21 mouse cellular contexts compared by ENCODE assay signal in genomic region chr5:92114939-92115338, GRCm38 (mm10).
"Had no signal": no experiment of that assay in that cellular context is flagged by ENCODE, and none has a peak within 500 bp of the region (broad histone marks: within the 10 kb centered on the region; RNA-seq: fewer than 3 reads in every experiment).

No protein-coding gene starts in this region.

- H3K36me3 ChIP-seq: lung, embryonic 15.5 days; midbrain, embryonic 10.5 days; neural tube, embryonic 13.5 days; neural tube, embryonic 15.5 days had no signal

- H3K27ac ChIP-seq: lung, embryonic 15.5 days; macrophage; midbrain, embryonic 10.5 days; neural tube, embryonic 13.5 days; neural tube, embryonic 15.5 days had no signal

- H3K4me1 ChIP-seq: lung, embryonic 15.5 days had no signal

- H3K4me3 ChIP-seq: lung, embryonic 15.5 days; megakaryocyte, embryonic 14.5 days; midbrain, embryonic 10.5 days; myocyte; neural tube, embryonic 13.5 days; neural tube, embryonic 15.5 days had no signal

- H3K9ac ChIP-seq: lung, embryonic 15.5 days; neural tube, embryonic 13.5 days; neural tube, embryonic 15.5 days had no signal

- H3K27me3 ChIP-seq: neural tube, embryonic 13.5 days; neural tube, embryonic 15.5 days had no signal

- DNase-seq: lung, adult 2 months; lung, postnatal 14 days; lung, postnatal 36 days; midbrain, embryonic 14.5 days; retina, postnatal 1 day; right cerebral cortex, adult 18-20 months; right cerebral cortex, postnatal 25 days; right cerebral cortex, postnatal 4 days; spleen, adult 18-20 months; thymus, adult 18-20 months; thymus, postnatal 14 days; thymus, postnatal 36 days had no signal

- ATAC-seq: lung, postnatal 0 days; midbrain, embryonic 16.5 days had no signal

- H3K4me2 ChIP-seq: lung, embryonic 15.5 days; neural tube, embryonic 13.5 days; neural tube, embryonic 15.5 days had no signal

- H3K9me3 ChIP-seq: lung, embryonic 15.5 days; midbrain, embryonic 10.5 days; neural tube, embryonic 13.5 days; neural tube, embryonic 15.5 days had no signal
